Mouse (Mus musculus) T-cell, adult 2 months (primary cell): ENCODE measurements around the gene Rab11a.

ENCODE experiments used
- DNase-seq: peaks from one replicate; pipeline ENCODE4 v3.0.0; 2022; ENCODE audit warnings: low spot score

Rab11a gene

DNA sequence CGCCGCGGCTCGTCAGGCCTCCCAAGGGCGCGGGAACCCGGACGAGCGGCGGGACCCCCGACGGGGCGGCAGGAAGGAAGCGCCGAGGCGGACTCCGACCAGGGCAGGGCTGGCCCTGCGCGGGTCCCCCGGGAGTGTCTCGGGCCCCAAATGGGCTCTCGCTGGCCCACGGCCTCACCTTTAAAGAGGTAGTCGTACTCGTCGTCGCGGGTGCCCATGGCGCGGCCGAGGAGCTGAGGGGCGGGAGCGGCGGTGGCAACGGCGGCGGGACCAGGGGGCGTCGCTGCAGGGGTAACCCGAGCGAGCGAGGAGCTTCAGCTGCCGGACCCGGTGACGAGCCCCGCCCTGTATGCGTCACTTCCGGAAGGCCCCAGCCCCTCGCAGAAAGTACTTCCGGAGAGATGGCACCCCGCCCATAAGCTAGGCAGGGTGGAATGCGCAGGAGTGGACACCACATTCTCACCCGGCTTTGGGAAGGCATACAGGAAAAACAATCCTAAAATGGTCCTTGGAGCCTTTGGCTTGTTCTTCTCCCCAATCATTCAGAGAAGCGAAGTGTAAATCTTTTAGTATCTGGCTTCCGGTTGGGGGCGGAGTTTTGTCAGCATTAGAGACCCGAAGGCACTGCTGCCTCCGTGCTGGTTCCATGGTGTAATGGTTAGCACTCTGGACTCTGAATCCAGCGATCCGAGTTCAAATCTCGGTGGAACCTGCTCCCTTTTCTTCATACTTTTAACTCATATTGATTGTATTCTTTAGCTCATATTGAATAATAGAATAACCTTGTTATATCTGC lies at the start of gene Rab11a:
Gene Rab11a, minus strand, starts transcription at position 353 of the 796 bp plus-strand sequence.
- peak; percentile 95 for DNase-seq

DNA sequence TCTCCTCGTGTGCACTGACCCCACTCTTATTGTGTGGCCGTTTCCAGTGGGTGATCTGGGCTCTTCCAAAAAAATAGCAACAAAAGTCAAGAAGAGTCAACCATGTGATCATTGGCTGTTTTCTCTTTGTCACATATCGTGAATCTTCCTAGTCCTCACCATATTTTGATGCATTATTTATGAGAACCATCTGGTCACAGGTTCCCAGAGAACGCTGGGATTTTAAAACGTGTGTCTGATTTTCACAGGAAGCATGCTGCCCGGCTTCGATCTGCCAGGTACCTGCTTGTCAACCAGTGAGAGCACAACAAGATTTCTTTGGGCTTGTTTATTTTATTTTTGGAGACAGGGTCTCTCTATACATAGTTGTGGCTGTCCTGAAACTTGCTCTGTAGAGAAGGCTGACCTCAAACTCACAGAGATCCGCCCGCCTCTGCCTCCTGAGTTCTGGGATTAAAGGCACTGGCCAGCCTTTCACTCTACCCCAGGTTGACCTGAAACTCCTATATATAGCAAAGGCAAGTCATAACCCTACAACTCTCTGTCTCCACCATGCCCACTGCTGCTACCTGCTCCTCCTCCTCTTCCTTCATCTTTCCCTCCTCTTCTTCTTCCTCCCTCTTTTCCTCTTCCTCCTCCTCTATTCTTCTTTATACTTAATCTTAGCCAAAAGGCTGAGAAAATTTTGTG lies 48.8 kb upstream of the Rab11a start:
- no peak for DNase-seq

DNA sequence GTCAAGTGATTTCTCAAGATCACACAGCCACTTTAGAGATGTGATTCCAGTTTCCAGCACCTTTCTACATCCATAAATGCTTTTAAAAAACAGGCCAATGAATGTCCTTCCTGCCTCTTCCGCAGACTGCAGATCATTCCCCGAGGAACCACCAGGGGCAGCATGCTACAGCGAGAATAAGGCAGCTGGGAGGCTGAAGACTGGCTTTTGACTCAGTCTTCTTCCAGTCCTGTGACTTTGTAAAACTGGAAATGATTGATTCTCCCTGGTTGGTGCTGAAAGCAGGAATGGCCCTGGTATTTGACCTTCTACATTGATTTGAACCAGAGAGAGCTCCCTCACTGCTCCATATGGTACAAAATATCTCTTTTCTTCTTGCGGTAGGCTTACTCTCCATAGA lies 47.3 kb upstream of the Rab11a start:
- peak; percentile 76 for DNase-seq

DNA sequence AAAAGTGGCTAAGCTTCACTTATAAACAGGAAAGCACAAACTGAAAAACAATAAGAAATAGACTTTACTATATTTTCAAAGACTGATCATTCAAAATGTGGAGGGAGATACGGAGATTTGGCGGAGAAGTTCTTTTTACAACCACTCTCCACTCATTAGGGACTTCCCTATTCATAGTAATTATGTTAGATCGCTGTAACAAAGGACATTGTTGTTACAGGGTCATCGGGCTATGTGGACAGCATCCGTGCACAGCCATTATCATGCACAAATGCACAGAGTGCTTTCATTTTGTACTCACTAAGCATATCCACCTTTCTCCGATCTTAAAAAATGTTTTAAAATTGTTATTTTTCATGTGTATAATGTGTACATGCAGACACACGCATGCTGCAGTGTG lies 46.0 kb upstream of the Rab11a start:
- no peak for DNase-seq

DNA sequence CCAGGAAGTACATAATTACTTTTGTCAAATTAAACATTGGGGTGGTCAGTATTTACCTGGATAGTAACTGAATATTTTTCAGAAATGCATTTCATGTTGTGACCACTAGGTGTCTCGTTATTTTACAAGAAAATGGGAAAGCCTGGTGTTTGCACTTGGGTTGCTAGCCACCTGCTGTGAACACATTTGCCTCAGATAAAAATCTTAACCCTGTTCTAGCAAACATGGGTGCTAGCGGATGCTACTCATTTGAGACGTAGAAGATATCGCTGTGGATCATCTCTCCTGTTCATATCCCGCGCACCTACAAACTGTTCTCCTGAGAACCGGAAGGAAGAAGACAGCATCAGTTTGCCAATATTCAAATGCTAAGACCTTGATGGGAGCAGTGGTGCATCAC lies 42.1 kb upstream of the Rab11a start:
- peak; percentile 45 for DNase-seq

DNA sequence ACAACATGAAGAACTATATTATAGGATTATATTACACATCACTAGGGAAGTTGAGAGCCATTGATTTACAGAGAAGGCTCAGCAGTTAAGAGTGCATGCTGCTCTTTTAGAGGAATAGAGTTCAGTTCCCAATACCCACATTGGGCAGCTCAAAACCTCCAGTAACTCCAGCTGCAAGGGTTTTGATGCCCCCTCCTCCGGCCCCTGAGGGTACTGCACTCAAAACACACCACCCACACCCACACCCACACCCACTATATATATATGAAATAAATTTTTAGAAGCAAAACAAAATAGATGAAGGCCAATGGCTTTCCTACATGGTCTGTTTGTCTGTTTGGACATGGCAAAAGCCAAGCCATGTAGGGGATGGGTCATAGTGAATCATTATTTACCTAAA lies 40.6 kb upstream of the Rab11a start:
- no peak for DNase-seq

DNA sequence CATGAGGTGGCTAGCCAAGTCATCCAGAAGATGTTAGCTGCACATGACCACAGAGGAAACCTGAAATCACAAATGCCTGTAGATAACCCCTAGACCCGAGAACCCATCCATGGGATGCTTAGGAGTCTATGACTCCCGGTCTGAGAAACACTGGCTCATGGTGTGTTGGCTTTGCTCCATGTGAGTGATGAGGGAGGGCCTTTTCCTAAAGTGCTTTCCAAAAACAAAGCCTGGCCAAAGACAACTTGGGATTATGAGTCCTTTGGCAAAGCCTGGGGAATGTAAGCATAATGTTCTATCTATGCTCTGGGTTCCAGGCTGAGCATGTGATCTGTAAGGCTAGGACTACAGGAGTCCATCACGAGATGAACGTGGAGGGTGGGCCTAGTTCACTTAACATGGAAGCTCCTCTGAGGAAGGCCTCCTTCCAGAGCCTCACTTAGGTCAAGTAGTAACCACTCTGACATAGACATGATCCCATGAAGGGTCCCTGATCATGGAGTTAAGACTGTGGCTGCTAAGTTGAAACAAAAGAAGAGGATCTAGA lies 40.0 kb upstream of the Rab11a start:
- DNase-seq: no peak

DNA sequence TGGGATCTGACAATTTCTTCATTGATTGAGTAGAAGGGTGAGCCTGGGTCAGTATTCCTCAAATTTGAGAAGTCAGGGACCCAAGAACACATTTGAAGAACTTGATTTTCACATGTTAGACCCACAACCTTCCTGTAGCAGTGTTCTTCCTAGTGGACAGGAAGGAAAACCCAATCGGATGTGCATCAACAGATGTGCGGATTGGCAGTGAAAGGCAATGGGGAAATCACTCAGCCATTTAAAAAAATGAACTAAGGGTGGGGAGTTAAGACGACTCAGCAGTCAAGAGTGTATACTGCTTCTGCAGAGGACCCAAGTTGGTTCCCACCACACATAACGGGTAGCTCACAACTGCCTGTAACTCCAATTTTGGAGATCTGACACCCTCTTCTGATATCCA lies 37.9 kb upstream of the Rab11a start:
- DNase-seq: no peak

DNA sequence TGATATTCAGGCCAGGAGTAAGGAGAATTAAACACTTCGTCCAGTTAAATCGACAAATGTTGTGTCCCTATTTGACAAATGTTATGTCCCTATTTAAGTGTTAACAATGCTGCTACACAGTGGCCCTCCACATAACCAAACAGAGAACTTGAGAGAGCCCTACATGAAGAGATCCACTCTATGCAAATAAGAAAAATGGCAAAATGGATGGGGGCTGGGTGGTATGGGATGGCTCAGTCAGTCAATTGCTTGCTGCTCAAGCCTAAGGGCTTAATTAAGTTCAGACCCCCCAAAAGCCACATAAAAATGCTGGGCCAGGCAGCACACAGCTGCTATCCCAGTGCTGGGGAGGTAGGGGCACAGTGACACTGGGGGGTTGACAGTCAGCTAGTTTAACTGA lies 37.3 kb upstream of the Rab11a start:
- DNase-seq: no peak

DNA sequence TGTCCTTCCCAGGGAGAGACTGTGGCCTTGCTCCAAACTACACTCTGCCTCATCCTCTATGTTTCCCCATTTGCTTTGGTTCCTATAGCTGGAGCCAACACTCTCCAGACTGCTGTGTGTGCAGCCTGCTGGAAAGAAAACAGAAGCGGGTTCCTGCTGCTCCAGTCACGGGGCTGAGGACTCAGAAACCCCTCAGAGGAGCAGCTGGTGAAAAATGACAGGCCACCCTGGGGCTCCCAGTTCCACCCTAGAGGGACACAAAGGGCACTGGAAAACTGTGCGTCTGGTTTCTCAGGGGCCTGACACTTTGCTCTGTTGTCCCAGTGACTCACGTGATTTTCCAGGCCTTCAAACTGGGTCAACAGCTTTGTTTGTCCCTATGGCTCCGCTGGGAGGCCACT lies 36.9 kb upstream of the Rab11a start:
- no peak for DNase-seq

DNA sequence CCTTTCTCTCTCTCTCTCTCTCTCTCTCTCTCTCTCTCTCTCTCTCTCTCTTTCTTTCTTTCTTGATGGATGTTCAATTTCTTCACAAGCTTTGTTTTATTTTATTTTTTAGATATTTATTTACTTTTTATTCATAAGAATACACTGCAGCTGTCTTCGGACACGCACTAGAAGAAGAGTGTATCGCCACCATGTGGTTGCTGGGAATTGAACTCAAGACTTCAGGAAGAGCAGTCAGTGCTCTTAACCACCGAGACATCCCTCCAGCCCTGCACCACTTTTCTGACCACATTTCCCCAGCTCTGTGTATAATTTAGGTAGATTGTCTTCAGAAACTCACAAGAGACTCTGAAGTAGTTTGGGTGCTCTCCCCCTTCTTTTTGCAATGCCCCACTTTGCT lies 36.4 kb upstream of the Rab11a start:
- DNase-seq: no peak

DNA sequence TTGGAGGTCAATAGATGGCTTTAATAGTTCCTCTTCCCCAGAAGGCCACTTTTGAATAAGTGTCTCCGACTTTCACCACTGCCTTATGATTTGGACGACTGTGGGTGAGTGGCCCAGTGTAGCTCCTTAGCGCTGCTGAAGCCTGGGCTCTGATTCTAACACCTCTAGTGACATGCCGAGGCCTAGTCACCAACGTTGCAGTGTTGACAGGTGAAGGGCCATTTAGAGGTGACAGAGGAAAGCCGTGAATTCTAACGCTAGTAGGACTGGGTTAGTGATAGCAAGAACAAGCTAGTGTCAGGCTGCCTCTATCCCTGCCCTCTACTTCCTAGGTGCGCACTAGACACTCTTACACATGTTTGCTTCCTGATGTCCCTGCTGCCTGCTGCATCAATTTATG lies 35.7 kb upstream of the Rab11a start:
- DNase-seq: no peak

DNA sequence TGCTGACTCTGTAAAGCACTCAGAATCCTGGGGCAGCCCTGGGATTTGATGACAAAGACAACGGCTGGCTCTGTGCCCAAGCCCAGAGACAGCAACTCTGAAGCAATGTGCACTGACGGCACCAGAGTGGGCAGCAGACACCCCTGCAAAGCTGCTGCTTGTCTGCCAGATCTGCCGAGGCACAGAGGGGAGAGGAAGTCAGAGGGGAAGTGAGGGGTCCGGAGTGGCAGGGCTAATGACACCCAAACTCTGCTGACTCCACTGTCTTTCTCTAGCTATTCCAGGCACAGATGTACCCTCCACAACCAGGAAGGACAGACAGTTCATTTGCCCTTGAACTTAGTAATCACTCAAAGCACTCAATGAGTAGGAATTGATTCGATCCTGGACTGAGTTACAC lies 33.7 kb upstream of the Rab11a start:
- DNase-seq: no peak

DNA sequence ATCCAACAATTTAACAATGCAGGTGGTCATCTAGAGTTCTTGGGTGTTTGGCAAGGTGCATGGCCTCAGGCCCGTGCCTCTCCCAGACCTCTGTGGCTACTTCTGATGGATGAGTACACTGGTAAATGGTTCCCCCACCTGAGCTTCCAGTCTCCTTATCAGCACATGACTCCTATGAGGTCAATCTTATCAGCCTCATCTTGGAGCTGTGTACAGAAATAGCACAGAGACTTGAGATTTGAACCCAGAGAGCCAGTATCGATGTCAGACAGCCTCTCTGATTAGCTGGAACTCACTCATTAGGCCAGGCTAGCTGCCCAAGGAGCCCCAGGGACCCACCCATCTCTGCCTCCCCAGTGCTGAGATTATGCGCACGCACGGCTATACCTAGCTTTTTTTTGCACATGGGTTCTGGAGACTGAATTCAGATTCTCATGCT lies 32.9 kb upstream of the Rab11a start:
- no peak for DNase-seq

DNA sequence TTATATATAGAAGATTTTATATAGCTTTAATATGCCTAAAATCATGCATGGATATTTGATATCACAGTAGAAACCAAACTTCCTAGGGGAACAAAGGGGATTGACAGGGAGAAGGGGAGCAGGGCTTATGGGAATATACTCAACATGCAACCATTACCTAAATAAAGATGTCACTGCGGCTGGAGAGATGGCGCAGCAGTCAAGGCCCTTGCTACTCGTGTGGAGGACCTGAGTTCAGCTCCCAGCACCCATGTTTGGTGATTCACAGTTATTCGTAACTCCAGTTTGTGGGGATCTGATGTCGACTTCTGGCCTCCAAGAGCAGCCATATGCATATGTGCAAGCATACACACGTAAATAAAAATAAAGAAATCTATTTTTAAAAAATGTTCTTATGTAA lies 32.4 kb upstream of the Rab11a start:
- DNase-seq: no peak

DNA sequence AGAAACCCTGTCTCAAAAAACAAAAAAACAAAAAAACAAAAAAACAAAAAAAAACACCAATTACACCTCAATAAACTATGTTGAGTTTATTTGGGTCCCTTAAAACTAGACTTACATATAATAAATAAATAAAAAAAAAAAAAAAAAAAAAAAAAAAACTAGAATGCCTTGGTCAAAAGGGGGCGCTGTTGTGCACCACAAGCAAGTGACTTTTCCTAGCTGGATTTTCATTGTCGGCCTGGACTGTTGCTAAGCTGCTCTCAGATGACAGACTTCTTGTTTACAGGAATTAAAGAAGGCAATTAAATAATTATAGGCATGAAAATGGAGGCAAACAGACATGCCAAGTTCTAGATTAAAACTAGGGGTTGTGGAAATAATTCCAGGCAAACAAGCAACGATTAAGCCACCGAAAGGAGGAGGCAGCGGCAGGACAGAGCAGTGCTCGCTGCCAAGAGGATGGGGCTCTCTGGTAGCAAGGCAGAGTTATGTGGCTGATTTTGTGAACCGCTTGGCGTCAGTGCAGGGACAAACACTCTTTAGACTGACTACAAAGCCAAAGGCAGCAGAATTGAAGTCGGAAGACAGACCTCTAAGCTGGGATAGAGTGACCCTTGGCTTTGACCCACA lies 31.6 kb upstream of the Rab11a start:
- no peak for DNase-seq

DNA sequence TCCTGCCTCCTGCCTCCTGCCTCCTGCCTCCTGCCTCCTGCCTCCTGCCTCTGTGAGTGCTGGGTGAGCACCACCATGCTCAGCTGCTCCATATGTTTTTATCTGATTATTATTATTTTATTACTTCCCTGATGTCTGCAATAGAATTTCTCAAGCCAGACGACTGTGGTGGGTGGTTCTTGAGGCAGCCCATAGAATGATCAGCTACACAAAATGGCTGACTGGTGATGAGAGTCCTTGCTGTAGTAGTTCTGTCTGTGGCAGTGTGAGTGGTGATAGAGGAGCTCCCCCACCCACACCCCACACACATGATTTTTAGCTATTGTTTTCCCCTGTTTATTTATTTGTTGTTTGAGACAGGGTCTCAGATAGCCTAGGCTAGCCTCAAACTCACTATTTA lies 30.2 kb upstream of the Rab11a start:
- no peak for DNase-seq

DNA sequence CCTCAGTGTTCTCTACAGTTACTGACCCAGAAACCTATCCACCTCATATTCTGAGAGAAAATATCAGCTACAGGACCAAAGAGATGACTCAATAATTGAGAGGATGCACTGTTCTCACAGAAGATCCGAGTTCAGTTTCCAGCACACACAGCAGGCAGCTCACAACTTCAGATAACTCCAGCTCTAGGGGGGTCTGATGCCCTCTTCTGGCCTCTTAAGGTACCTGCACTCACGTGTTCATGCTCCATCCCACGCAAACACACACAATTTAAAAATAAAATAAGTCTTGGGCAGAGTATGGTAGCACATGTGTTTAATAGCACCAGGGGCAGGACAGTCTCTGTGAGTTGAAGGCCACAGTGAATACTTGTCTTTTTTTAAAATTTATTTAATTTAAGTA lies 28.6 kb upstream of the Rab11a start:
- DNase-seq: no peak

DNA sequence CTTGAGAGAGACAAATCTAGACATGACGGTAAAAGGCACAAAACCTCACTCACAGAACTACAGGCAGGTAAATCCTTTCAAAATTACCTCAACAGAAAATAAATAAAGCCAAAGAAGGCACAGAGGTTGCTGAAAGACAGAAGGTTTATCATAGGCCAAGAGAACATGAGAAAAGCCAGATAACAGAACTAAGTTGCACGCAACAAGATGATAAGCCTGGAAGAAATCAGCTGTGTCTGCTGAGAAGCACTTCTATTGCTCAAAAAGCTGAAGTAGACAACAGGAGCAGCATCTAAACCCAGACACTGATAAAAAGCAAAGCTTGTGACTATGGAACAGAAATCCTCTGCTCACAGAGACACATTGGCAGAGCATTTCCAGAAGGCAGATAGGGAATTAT lies 27.3 kb upstream of the Rab11a start:
- DNase-seq: no peak

DNA sequence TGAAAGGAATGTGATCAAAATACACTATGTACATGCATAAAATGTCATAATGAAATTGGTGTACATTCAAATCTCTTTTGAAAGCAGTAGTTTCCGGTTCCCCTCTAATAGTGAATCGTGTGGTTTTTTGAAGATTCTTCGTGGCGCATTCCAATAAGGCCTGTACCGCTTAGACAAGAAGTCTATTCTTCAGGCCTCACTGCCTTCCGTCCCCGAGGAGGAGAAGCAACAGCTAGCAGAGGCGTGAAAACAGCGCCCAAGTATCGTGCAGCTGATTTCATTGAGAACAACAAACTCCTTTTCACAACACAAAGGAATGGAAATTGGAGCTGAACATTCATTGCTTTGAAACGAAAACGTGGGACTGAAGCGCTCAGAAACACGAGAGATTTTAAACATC lies 20.5 kb upstream of the Rab11a start:
- DNase-seq: no peak

DNA sequence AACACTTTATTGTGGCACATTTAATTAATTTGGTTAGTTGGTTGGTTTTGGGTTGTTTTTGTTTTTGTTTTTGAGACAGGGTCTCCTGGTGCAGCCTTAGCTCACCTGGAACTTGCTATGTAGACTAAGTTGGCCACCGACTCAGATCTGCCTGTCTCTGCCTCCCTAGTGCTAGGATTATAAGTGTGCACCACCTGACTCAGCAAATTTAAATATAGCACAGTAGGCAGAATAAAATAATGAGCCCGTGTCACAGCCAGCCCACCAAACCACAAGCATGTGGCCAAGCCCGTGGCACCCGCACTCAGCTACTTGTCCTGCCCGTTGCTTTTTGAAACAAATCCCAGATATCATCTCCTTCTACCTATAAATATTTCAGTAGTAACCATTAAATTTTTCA lies 15.0 kb upstream of the Rab11a start:
- no peak for DNase-seq

DNA sequence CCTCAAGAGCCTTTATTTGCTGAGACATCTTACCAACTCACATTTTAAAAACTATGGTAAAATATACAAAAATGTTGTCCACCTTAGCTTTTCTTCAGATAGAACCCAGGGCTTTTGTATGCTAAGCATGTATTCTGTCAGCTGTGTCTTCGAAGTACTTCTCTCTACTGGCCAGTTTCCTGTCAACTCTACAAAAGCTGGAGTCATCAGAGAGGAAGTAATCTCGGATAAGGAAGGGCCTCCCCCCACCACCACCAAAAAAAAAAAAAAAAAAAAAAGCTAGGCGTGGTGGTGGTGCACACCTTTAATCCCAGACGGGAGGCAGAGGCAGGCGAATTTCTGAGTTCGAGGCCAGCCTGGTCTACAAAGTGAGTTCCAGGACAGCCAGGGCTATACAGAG lies 11.8 kb upstream of the Rab11a start:
- no peak for DNase-seq

DNA sequence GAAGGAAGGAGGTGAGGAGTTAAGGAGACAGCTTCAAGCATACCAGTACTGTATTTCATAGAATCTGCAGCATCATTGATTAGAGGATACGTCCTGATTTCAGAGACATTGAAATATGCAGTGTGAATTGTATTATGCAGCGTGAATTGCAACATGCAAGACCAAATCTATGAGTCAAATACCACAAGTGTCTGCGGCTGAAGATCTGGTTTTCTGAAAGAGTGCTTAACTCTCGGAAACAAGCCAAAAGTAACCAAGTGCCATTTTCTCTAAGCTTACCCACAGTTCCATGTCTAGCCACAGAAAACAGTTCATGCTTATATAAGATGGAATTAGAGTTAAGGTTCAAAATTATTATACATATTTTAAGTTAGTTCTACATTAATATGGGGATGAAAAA lies 10.2 kb upstream of the Rab11a start:
- no peak for DNase-seq
